Mouse (Mus musculus): ENCODE measurements around the gene Lkaaear1. TPM values are rescaled to one million over a fixed set of nuclear protein-coding genes. Genes with fewer than 3 reads are reported as not detected.
A peak's percentile ranks its signal among the peaks of the same experiment; 100 is the strongest.

Gene Lkaaear1
- total and polyA plus RNA-seq, 3 experiments, result not detected

DNA sequence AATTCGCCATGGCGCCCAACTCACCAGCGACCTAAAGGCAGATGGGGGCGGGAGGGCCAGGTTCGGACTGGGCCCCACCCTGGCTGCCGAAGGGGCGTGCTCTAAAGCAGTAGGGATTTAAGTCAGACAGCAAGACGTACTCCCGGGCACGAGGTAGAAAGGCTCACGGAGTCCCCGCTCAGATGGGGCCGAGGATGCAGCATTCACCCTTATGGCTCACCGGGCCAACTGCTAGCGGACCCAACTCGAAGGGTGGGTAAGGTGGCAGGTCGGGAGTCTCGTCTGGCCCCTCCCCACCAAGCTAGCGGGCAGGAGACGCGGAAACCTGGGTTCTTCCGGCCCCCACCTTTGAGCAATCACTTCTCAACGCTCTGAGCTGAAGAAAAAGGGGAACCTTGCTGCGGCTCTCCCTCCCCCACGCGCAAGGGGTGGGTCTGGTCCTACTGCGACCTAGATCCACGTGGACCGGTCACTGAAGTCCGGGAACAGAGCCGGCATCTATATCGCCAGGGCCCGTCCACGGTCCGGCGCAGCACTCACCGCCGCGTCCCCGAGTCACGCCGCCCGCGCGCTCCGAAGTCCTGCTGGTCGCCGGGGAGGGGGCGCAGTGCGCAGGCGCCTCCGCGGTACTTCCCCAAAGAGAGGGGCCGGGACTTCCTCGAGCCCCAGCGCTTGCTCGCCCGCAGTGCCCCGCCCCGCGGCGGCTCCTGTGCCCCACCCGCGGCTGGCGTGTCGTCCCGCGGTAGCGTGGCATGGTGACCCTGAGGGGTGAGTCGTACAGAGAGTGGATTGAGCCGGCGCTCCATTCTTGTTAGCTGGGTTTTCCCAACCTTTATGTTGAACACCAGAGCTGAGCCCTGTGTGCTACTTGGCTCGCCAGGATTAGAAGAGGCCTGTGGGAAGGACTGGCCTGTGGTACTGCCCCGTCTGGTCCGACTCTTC, 4.6 kb downstream of the Lkaaear1 start, which contains the start of gene Rgs19:
Gene Rgs19 (minus strand): TSS at position 639 of the 942 bp plus-strand sequence.
- Histone ChIP-seq H3K4me1 (ENCODE audit: control insufficient read depth in 1 of 2, insufficient read depth in 2 of 2, low read length in 2 of 2) (peaks cover 0 to 29% of the 10 kb centered on the region in 2 experiments; a peak in 3 of 4 replicates), H3K79me2 (ENCODE audit: control insufficient read depth, insufficient read depth, low read length, poor library complexity) (peaks cover 26% of the 10 kb centered on the region), H3K27me3 (ENCODE audit: control insufficient read depth in 1 of 2, insufficient read depth in 2 of 2, low read length in 2 of 2) (no peaks in the 10 kb centered on the region), H3K9ac (ENCODE audit: control insufficient read depth, low read depth, low read length, poor library complexity, severe bottlenecking) (peak within 1 kb of the TSS; percentile 93), H3K36me3 (ENCODE audit: control insufficient read depth in 1 of 2, insufficient read depth in 2 of 2, low read length in 2 of 2) (peaks cover 0 to 23% of the 10 kb centered on the region in 2 experiments; a peak in 2 of 4 replicates), H3K27ac (ENCODE audit: control insufficient read depth, low read depth, low read length) (peak within 1 kb of the TSS; percentile 84), H3K4me3 (ENCODE audit: control insufficient read depth in 1 of 2, insufficient read depth in 1 of 2, low read depth in 2 of 2, low read length in 2 of 2) (peak within 1 kb of the TSS; percentile 82 to 90), H3K9me3 (replicated peaks; ENCODE audit: insufficient read depth, low read length) (no peaks in the 10 kb centered on the region)
- peak; percentile 94 for DNase-seq (ENCODE audit: low read depth, low spot score)
- TF ChIP-seq ETS1 (IDR thresholded peaks at IDR 0.05; ENCODE audit: low read depth, low read length), result peak; percentile 60
- peak; percentile 76 for TF ChIP-seq MYC (IDR thresholded peaks at IDR 0.05; ENCODE audit: low read depth, low read length)
- no peak for TF ChIP-seq E2F4 (IDR thresholded peaks at IDR 0.05; ENCODE audit: borderline replicate concordance, low read depth, low read length)
- TF ChIP-seq POLR2AphosphoS5 (IDR thresholded peaks at IDR 0.05; ENCODE audit: borderline replicate concordance, low read depth, low read length), result no peak; the same call in 1 of the 2 replicates
- no peak for TF ChIP-seq GABPA (IDR thresholded peaks at IDR 0.05; ENCODE audit: low read depth, low read length)
- TF ChIP-seq HCFC1 (IDR thresholded peaks at IDR 0.05; ENCODE audit: low read depth, low read length), result peak; percentile 53
- peak; percentile 80 to 83; a peak in 3 of 4 replicates for TF ChIP-seq POLR2A (IDR thresholded peaks at IDR 0.05; ENCODE audit: control insufficient read depth in 1 of 2, insufficient read depth in 1 of 2, low read depth in 1 of 2, low read length in 2 of 2, poor library complexity in 1 of 2)
- no peak for TF ChIP-seq GATA1 (IDR thresholded peaks at IDR 0.05; ENCODE audit: low read depth, low read length)
- peak; percentile 51; the same call in 1 of the 2 replicates for TF ChIP-seq ZMIZ1 (IDR thresholded peaks at IDR 0.05; ENCODE audit: low read depth, low read length)
- TF ChIP-seq JUND (IDR thresholded peaks at IDR 0.05; ENCODE audit: low read depth, low read length), result no peak
- 0 out of 6 replicates have a peak, but pooled peaks of 1 of the 3 experiments have one; percentile 2 for TF ChIP-seq CTCF (IDR thresholded peaks at IDR 0.05 in 2 of 3, conservative IDR thresholded peaks at IDR 0.05 in 1 of 3; ENCODE audit: control insufficient read depth in 1 of 3, insufficient read depth in 1 of 3, low read depth in 2 of 3, low read length in 3 of 3, poor library complexity in 1 of 3, severe bottlenecking in 1 of 3)
- TF ChIP-seq RAD21 (IDR thresholded peaks at IDR 0.05; ENCODE audit: low read depth, low read length), result no peak
- TF ChIP-seq BHLHE40 (IDR thresholded peaks at IDR 0.05; ENCODE audit: borderline replicate concordance, low read depth, low read length), result no peak
- peak; percentile 71 for TF ChIP-seq MAX (IDR thresholded peaks at IDR 0.05; ENCODE audit: low read length)
- TF ChIP-seq ZNF384 (IDR thresholded peaks at IDR 0.05; ENCODE audit: low read depth, low read length), result no peak
- no peak for TF ChIP-seq MEF2A (IDR thresholded peaks at IDR 0.05; ENCODE audit: extremely low read depth, insufficient replicate concordance, low read depth, low read length, poor library complexity, severe bottlenecking)
- TF ChIP-seq USF2 (IDR thresholded peaks at IDR 0.05; ENCODE audit: borderline replicate concordance in 1 of 2, insufficient read depth in 1 of 2, low read depth in 1 of 2, low read length in 2 of 2), result no peak
- TF ChIP-seq NRF1 (IDR thresholded peaks at IDR 0.05; ENCODE audit: insufficient read depth, low read depth, low read length, poor library complexity, severe bottlenecking), result peak; percentile 89
- peak; percentile 42; the same call in 1 of the 2 replicates for TF ChIP-seq RCOR1 (IDR thresholded peaks at IDR 0.05; ENCODE audit: low read depth, low read length)
- TF ChIP-seq MAZ (IDR thresholded peaks at IDR 0.05; ENCODE audit: low read depth, low read length), result peak; percentile 99
- TF ChIP-seq EP300 (IDR thresholded peaks at IDR 0.05; ENCODE audit: low read depth in 1 of 2, low read length in 2 of 2), result peak in 1 of 2 experiments; percentile 41; a peak in 3 of 4 replicates
- TF ChIP-seq UBTF (IDR thresholded peaks at IDR 0.05; ENCODE audit: borderline replicate concordance, insufficient read depth, low read depth, low read length), result no peak
- no peak for TF ChIP-seq CHD2 (IDR thresholded peaks at IDR 0.05; ENCODE audit: low read length)
- TF ChIP-seq MYB (IDR thresholded peaks at IDR 0.05; ENCODE audit: low read depth, low read length), result no peak
- peak; percentile 70 for TF ChIP-seq POLR2AphosphoS2 (IDR thresholded peaks at IDR 0.05; ENCODE audit: low read length)
- no peak for TF ChIP-seq TAL1 (IDR thresholded peaks at IDR 0.05; ENCODE audit: low read length)
- no peak for TF ChIP-seq KAT2A (conservative IDR thresholded peaks at IDR 0.05; ENCODE audit: low read depth, low read length)
- no peak; the same call in 1 of the 2 replicates for TF ChIP-seq CHD1 (IDR thresholded peaks at IDR 0.05; ENCODE audit: low read depth, low read length)
- no peak; the same call in 1 of the 2 replicates for TF ChIP-seq TBP (IDR thresholded peaks at IDR 0.05; ENCODE audit: low read depth, low read length)
- TF ChIP-seq ZKSCAN1 (IDR thresholded peaks at IDR 0.05; ENCODE audit: low read depth, low read length), result no peak
- TF ChIP-seq MAFK (IDR thresholded peaks at IDR 0.05; ENCODE audit: borderline replicate concordance, low read depth, low read length), result no peak
- TF ChIP-seq TCF12 (IDR thresholded peaks at IDR 0.05; ENCODE audit: low read depth, low read length), result peak; percentile 43; the same call in 1 of the 2 replicates
- TF ChIP-seq USF1 (IDR thresholded peaks at IDR 0.05; ENCODE audit: low read depth, low read length), result no peak
- peak; percentile 88 for TF ChIP-seq NELFE (IDR thresholded peaks at IDR 0.05; ENCODE audit: low read depth, low read length)

All from MEL (cell line).